Mouse (Mus musculus): ENCODE measurements around the gene Dmgdh.

Dmgdh gene

DNA sequence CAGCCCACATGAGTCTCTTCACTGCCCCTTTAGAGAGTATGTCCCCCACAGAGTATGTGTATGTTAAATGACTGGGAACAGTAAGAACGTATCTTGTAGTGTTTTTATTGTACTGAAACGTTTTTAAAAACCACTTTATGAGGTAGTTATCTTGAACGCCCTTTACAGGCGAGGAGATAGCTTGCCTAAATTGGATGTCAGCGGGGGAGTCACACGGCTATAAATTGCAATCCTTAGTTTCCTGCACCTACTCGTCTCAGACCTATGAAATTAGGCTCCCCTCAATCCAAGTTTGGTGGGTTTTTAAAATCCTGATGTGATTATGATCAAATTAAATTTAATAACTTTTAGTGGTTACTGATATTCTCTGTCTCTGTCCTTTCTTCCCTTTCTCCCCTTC, 98.6 kb downstream of the Dmgdh start:
- no peak for DNase-seq (ENCODE audit: low spot score)

DNA sequence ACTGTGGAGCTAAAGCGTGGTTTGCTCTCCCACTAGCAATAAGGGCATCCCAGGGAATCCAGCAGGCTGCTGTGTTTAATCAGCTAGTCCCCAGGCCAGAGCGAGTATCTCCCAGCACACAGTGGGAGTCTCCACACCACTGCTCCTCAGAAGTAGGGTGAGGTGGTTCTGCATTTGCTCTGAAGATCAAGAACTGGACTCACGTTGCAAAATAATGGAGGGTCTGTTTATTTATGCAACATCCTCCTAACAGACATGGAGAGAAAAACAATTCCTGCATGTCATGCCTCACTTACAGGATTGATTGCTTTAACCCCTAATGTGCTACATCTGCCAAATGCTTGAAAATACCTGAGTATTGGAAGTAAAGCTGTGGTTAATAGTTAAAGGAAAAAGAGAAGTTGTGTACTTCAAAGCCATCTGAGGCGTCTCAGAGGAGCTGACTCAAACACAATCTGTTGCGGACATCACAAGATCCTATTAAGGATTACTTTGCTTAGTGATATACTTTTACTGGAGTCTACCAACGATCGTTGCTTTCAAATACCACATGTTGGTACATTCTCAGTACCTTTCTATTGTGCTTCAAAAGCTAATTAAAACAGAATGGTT, 99.6 kb downstream of the Dmgdh start:
- DNase-seq (ENCODE audit: low spot score) = no peak

DNA sequence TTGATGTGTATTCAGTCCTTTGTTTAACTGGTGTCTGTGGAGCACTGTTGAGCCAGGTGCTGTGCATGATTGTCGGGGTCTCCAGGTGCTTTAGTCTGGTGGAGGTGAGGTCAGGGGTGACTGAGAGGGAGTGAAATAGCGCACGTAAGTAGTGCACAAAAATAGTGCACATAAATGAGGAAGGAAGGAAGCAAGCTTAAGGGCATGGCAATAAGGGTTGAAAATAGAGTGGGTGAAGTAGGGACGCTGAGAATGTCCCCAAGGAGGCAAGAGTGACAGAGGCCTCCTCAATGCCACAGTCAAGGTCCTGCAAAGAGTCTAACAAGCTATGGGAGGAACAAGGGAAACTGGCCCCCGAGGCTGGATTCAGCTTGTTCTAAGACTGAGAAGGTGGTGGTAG, 108.6 kb downstream of the Dmgdh start:
- DNase-seq (ENCODE audit: low spot score) = no peak

DNA sequence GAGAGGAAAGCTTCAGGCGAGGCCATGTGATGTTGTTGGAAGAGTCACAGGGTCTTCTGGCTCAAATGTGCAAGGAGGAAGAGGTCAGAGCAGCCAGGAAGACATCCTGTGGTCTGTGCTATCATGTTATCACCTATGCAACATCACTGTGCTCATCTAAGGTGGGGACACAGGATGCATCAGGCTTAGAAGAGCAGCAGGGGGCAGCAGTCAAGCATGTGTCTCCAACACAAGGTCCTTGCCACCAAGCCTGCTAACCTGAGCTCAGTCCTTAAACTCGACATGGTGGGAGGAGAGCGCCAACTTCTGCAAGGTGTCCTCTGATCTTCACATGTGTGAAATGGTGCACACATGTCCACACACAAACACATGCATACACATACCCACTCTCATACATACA, 111.1 kb downstream of the Dmgdh start:
- peak; percentile 44 for DNase-seq (ENCODE audit: low spot score)

DNA sequence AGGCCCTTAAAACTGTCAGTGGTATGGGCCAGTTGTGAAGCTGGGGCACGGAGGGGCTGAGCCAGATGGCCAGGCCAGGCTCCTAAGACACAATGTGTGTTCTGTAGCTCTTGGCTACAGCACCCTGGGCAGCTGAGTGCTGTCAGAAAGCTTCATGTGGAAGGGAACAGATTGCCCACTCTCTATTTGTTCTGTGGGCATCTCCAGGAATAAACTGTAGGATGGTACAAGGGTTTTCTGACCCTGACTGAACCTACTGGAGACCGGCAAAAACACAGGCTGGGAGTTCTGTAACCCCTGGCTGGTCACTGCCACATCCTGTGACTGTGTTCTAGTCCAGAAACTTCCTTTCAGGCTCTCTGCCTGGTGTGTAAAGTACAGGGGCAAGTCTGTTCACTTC, 111.8 kb downstream of the Dmgdh start:
- no peak for DNase-seq (ENCODE audit: low spot score)

DNA sequence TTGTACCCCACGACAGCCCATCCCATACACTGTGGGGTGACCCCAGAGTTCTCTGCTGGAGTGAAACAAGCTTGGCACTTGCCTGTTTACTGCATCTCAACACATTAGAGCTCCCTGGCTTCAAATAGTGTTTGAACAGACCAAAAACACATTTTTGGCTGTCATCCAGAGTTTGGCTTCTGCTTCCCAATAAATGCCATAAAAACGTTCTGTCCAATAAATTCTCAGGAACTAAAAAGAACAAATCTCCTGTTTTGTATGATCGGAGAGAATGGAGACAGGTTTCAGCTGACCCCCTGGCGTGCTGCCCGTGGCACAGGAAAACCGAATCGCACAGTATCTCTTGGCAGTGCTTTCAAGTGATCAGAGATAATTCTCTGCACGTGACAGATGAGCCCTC, 113.4 kb downstream of the Dmgdh start:
- DNase-seq (ENCODE audit: low spot score) = no peak

DNA sequence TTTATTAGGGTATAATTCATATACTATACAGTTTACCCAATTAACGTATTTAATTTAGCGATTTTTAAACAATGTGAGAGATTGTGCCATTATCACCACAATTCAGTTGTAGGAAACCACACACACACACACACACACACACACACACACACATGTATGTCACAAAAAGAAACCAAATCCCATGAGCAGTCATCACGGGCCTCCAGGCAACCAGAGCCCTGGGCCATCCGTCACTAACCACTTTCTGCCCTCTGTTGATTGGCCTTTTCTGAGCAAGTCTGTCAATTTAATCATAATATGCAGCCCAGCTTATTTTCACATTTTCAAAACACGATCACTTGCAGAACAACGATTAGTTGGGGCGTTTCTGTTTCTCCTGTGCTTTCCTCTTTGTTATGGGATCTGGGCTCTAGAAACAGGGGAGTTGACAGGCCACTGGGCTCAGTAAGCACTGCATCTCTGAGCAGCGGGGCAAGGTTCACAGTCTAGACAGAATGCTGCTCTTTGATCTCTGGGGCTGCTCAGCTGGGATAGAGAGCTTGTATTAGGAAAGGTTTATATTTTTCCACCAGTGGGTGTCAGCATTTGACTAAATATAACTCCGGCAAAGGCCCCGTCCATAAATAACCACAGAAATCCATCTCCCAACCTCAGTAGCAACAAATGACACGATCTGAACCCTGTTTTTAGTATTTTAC, 118.9 kb downstream of the Dmgdh start:
- peak; percentile 82 for DNase-seq (ENCODE audit: low spot score)

DNA sequence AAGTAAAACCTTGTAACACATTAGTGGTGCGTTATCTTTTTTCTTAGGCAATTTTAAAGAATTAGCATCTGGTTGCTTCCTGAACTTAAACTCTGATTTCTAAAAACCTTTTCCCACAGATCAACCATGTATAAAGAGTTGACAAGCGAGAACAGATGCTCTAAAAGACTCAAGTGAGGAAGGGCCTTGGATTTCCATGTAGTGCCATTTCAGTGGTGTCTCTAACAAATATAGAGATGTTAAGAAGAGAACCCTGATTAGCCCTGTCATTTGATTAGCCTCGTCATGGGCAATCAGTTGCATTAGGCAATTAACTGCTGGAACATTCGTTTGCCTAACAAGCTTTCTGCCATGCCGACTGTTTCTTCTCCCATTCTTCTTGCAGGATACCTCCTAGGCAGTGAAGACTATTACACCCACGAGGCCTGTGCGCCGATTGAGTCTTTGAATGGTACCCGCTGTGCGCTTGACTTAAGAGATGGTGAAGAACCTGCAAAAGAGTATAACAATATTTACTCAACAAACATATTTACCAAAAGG, 119.5 kb downstream of the Dmgdh start:
- no peak for DNase-seq (ENCODE audit: low spot score)

DNA sequence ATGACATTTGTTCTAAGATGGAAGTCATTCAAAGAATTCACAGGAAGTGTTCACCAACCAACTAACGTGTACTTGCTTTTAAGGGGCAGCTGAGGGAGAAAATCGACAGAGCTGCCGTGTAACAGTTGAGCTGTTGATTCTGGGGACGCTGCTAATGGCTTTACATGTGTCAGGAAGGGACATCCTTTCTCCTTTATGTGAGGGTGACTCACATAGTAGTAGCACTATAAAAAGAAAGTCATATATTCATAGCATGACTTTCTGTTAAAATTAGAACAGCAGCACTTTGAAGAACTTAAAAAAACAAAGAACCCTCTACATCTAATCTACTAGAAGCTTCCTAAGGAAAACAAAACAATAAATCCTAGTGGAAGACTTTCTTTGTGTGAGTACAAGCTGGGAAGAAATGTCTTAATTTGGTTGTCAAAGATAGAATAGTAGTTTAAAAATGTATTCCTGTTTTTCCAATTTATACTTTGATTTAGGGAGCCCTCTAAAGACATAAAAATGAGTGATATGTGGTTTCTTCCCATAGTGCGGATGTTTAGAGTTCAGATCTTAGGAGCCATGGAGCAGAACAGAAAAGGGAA, 122.9 kb downstream of the Dmgdh start:
- DNase-seq (ENCODE audit: low spot score) = no peak
